Mouse (Mus musculus) hematopoietic stem cell, adult 5-6 weeks (primary cell): ENCODE data around the gene Exph5. TPM values are rescaled to one million over a fixed set of nuclear protein-coding genes. Genes with fewer than 3 reads are reported as not detected.
A peak's percentile ranks its signal among the peaks of the same experiment; 100 is the strongest.

Experiments used
- ATAC-seq, 2 experiments: fragments of 125-278 bp in 1 of 2; replicated peaks in 1 of 2; 2 replicates each; pipeline ENCODE4 v1.8.0; 2016 to 2017; ENCODE audit warnings: inconsistent platforms in 2 of 2, mild to moderate bottlenecking in 2 of 2, moderate number of reproducible peaks in 2 of 2, low read depth in 1 of 2, moderate TSS enrichment in 1 of 2; ENCODE audit not compliant: low FRiP score in 2 of 2, poor library complexity in 2 of 2, severe bottlenecking in 2 of 2, insufficient read depth in 1 of 2, low TSS enrichment in 1 of 2
- total RNA-seq: library from RNA; stranded (forward); fragments of 172-1452, 232-1000 nt; gene quantifications from 2 replicates; pipeline ENCODE4 v1.2.3, GENCODE M21; 2017

Gene Exph5
- total RNA-seq, 1 experiment from 2014 or later: 0.55 TPM

DNA sequence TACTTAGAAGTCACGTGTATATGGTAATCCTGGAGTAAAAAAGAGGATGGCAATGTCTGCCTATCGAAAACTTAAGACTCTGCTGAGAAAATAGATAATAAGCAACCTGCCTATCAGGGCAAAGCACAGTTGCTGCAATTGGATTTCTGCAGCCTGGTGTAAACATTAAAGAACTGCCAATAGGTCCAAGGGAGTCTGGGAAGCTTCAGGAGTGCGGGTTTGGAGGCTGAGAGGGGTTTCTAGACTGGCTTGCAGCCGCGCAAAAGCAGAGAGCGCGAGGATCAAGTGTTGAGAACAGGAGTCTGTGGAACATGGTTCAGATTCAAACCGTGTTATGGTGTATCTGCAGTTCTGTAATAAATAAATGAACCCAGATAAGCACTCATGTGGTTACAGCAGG is 83.4 kb downstream of the Exph5 start:
- no peak for ATAC-seq

- ATAC-seq: no peak
These were observed 86.0 kb downstream of the Exph5 start for GRCm38 (mm10) chr9:53387431-53387830.

GRCm38 (mm10) chr9:53389109-53389508 is 87.6 kb downstream of the Exph5 start:
- no peak for ATAC-seq

- ATAC-seq: no peak
These were observed 88.7 kb downstream of the Exph5 start for GRCm38 (mm10) chr9:53390136-53390535.

DNA sequence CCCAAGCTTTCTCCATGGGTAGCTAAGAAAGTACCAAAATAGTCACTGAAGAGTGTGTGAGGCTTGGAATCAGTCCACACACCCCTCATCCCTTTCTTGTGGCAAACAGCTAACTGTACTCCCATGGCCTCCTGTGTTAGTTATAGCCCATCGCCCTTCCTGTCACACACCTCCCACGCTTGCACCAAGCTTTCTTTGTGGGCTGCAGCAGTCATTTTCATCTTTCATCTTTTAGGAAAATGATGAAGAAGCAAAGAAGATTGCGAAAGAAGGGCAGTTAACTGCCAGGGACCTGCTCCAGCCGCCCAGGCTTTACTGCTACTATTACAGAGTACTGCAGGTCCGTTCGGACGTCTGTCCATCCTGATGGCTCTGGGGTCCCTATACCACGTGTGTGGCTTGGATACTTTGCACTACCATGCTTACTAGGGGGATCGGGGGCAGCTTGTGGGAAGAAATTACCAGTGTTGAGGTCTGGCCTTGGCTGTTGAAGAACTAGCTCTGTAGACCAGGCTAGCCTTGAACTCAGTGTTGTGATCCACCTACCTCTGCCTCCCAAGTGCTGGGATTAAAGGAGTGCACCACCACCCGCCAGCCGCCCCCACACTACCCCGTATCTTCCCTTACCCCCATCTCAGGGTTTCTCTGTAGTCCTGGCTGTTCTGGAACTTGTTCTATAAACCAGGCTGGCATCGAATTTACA is 96.4 kb downstream of the Exph5 start:
- no peak for ATAC-seq

DNA sequence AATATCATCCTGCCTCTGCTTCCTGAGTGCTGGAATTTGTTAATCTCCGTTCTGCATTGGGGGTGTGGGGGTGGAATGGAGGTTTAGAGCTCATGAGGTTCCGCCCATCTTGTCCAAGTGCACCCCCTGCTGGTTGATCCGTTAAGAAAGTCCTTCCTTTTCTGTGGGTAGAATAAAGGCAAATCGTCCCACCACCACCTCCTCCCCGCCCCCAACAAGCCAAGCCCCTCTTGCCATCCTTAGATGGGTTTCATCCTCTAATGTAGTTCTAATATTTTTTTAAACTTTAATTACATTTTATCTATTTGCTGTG is 96.9 kb downstream of the Exph5 start:
- ATAC-seq: peak; percentile 68 to 70; a peak in 3 of 4 replicates

DNA sequence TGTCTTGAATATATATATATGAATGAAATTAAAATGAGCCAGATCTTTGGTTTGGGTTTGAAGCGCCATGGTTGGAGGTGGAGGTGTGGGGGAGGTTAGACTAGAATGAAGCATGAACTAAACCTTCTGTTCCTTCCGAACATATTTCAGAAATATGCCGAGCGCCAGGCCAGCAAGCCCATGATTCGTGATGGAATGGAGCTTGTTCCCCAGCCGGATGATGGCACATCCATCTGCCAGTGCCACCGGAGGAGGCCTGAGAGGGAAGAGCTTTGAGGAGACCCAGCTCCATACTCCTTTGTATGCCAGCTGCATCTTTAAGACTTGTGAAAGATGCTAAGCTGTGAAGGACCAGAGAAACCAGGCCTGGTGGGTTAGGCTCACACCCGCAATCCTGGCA is 98.1 kb downstream of the Exph5 start:
- ATAC-seq: no peak

GRCm38 (mm10) chr9:53400696-53401095 is 99.2 kb downstream of the Exph5 start:
- no peak for ATAC-seq

- no peak for ATAC-seq
These were observed 99.7 kb downstream of the Exph5 start for GRCm38 (mm10) chr9:53401146-53401545.

DNA sequence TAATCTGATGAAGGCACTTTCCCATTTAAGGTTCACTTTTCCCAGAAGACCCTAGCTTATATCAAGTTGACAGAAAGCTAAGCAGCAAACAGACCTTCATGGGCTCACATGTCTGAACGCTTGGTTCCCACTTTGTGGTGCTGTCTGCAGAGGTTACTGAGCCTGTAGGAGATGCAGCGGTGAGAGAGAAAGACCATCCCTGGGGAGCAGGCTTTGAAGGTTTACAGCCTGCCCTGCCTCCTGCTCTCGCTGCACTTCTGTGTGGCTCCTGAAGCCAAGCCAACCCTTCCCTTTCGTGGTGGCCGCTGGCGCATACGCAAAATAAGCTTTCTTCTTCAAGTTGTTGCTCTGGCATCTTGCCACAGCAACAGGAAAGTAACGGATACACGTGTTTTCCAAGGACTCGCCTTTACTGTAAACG is 100.8 kb downstream of the Exph5 start, which contains the start of gene 4930550C14Rik:
TSS of gene 4930550C14Rik (plus strand) at position 35 of the 421 bp plus-strand sequence.
- ATAC-seq: peak in 1 of 2 experiments; percentile 23; a peak in 1 of 4 replicates

DNA sequence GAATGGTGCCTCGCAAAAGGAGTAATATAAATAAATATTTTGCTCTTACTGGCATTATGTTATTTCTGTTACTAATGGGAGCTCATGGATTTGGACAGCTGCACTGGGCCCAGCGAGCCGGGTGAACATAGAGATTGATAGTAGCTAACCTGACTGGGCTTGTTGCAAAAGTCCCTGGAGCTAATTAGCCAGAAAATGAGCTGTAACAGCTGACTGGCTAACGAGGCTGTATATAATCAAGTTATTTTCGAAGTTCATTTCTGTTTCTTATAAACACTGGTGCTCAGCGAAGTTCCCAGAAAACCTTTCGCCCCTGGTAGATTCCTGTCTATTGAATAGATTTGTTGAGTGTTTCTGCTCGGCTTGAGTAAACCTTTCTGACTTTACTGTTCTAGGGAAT is 101.5 kb downstream of the Exph5 start:
- ATAC-seq: no peak

- ATAC-seq: no peak
These were observed 102.7 kb downstream of the Exph5 start for GRCm38 (mm10) chr9:53404050-53404752.

DNA sequence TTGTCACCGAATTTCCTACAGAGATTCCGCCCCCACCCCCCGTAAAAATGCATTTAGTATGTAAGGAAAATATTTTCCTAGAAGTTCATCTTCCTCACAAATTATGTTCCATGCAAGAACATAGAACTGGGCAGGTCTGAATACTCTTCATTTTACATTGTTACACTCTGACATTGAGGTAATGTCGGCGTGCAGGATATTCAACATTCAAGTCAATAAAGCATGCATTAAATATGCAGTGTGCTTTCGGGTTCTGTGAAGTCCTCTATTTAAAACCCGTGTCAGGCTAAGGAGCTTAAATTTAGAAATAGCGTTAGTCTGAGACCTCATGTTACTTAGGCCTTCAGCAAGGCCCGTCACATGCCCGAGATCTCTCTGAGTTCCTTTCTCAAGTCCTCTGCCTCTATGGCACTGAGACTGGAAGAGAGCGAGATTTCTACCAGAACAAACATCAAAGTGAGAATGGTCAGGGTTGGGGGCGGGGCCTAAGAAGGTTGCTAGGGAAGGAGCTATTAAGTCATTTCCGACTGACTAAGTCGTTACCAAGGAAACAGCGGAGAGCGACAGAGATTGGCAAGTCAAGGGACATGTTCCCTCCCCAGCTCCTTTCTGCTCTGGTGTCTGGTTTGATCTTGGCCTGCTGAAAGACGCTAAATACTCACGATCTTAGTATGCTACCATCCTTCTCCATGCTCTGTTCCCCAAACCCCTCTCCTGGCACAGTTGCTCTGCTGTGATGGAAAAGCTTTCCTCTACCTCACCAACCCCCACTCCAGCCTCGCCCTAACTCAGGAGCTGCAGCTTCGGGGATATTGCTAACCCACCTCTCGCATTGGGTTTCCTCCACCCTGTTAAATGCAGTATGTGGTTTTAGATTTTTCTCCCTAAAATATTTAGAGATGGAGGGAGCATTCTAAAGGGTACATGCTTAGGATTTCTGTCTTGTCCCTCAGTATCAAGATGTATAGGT is 103.6 kb downstream of the Exph5 start:
- ATAC-seq: peak; percentile 84 to 97

- ATAC-seq: no peak
These were observed 107.1 kb downstream of the Exph5 start for GRCm38 (mm10) chr9:53408548-53408947.

DNA sequence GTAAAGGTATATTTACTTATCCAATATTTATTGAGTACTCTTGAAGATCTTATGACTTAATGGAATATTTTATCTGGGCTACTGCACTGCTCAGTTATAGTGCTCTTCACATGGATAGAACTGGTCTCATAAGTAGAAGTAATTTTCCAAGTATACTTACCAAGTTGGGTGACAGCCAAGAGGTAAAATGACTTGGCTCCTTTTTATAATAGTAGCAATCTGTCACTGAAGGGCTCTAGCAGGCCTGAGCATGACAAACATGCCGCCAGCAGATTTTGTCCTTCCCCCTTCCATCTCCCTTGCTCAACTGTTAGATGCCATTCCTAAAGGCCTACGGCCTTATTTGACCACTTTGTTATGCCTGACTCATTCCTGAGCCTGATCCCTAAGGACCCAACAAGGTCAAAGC is 107.5 kb downstream of the Exph5 start:
- no peak for ATAC-seq

DNA sequence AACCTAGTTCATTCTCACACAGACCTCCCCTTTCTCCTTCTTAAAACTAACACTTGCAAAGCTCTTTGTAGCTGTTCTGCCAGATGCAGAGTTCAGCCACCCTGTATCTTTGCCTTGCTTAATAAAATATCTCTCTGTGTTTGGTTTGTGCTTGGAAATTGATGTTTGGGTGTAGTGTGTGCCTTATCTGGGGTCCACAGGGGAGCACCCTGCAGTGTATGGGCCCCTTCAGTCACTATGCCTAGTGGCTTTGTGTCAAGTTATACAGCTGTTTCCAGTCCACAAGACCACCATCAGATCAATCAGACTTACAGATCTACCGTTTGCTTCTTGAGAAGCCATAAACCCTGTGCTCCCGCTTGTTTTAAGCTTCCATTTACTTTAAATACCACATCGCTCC is 108.0 kb downstream of the Exph5 start:
- no peak for ATAC-seq

DNA sequence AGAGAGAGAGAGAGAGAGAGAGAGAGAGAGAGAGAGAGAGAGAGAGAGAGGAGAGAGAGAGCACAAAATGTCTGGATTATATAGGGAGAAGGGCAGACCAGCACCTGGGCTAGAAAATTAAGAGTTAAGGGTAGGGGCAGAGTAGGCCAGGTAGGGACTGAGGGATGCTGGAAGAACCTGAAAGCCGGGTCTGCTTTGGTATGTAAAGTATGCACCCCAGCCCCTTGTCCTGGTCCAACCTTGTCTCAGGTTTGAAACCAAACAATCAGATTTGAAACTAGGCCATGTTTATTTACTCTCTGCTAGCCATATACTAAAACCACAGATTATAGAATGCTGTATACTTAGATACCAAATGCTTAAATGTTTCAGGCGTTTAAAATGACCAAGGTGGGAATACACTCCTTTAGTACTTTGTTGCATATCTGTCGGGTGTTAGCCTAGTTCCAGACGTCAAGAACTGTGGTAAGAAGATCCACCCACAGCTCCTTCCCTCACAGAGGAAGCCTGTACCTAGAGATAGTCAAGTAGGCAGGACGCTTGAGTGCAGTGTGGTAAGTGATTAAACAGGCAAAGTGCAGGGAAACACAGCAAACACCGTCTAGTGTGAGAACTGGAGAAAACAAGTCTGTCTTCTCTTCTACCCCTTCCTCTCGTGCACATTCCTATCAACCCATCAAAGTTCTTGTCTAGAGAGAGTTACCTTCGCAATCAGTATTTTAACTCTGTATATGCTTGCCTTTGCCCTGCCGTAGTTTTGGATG is 120.8 kb downstream of the Exph5 start:
- ATAC-seq: peak; percentile 56 to 69; a peak in 2 of 4 replicates
